In the genomic region with DNA sequence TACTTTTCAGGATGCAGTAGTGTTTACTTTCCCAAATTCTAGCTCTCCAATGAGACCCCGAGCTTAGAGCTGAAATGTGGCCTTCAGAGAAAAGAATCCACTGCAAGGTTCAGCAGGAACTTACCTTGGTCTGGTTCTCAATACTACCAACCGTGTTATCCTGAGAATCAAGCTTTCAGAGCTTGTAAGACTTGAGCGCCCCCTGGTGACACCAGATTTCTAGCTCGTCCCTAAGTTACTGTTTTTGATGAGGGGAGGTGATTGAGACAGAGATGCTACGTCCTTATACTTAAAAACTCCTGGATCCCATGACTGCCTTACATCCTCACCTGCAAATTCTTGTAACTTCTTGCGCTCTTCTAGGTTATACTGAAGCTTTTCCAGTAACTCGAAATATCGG, we compare ENCODE assay signal across 9 mouse cellular contexts. TPM values are rescaled to one million over a fixed set of nuclear protein-coding genes. Genes with fewer than 3 reads are reported as not detected.
DNase-seq lines count a peak whose midpoint lies in the region; ATAC-seq and TF ChIP-seq lines count a peak whose summit lies in the region.
"Had no signal": no experiment of that assay in that cellular context is flagged by ENCODE, and none has a peak within 500 bp of the region (broad histone marks: within the 10 kb centered on the region; RNA-seq: fewer than 3 reads in every experiment).

No protein-coding gene starts in this region.

- DNase-seq in 3T3-L1 (ENCODE audit: low read depth, low spot score) (peak; percentile 93), ES-CJ7 (ENCODE audit: low read depth, low spot score) (peak; percentile 84)
- DNase-seq in c-Kit-positive CD71-positive TER-119-positive erythroid progenitor cells, embryonic 14.5 days (ENCODE audit: low spot score), result peak; percentile 75
- peak; percentile 39 to 75 for DNase-seq in frontal cortex, postnatal 10 days (ENCODE audit: low spot score in 2 of 2)
- DNase-seq in kidney, postnatal 25 days, result peak; percentile 83 to 92
- DNase-seq in liver, postnatal 0 days, result peak; percentile 82
- DNase-seq in right cerebral cortex, postnatal 10 days (ENCODE audit: low spot score in 2 of 2), result peak; percentile 74 to 90
- peak; percentile 81 for DNase-seq in urinary bladder, postnatal 25 days (ENCODE audit: low spot score)

- TF ChIP-seq CTCF in liver, postnatal 0 days (IDR thresholded peaks at IDR 0.05; ENCODE audit: low read depth), result peak; percentile 83

- no peak overlapping the region for H3K4me3 ChIP-seq in liver, postnatal 0 days (ENCODE audit: low read depth, low read length)

- no peaks in the 10 kb centered on the region for H3K27me3 ChIP-seq in liver, postnatal 0 days (ENCODE audit: insufficient read depth, low read length)

- H3K9ac ChIP-seq in liver, postnatal 0 days (replicated peaks), result no peak overlapping the region

- no peak for TF ChIP-seq EP300 in liver, postnatal 0 days (IDR thresholded peaks at IDR 0.05; ENCODE audit: low read depth)

- no peaks in the 10 kb centered on the region for H3K4me1 ChIP-seq in liver, postnatal 0 days (ENCODE audit: insufficient read depth)

- H3K4me2 ChIP-seq in liver, postnatal 0 days (ENCODE audit: low read depth, low read length), result no peak overlapping the region

- no peak for ATAC-seq in liver, postnatal 0 days

- H3K27ac ChIP-seq in liver, postnatal 0 days (ENCODE audit: low read depth), result no peak overlapping the region

- H3K36me3 ChIP-seq in liver, postnatal 0 days (replicated peaks; ENCODE audit: insufficient read depth, low read length), result no peaks in the 10 kb centered on the region

- H3K9me3 ChIP-seq in liver, postnatal 0 days (ENCODE audit: low read length), result no peaks in the 10 kb centered on the region

- WGBS in liver, postnatal 0 days (ENCODE audit: insufficient replicate concordance), result 16% methylated on average over 8 of the region's 8 CpGs

RNA-seq across cellular contexts. Expression of a gene that starts 9.7 kb away (rescaled TPM):
- not detected in 2 replicates for polyA plus RNA-seq in liver, postnatal 0 days (2015; fragmentation: Nextera tagmentation; extraction: Ambion mirVana)
- polyA plus RNA-seq: stomach, embryonic 16.5 days had no signal

RNA-seq across cellular contexts. Expression of a gene that starts 17.0 kb away (rescaled TPM):
- 231 and 233 TPM in 2 replicates for polyA plus RNA-seq in liver, postnatal 0 days (2015; fragmentation: Nextera tagmentation; extraction: Ambion mirVana)

RNA-seq across cellular contexts. Expression of a gene that starts 17.0 kb away (rescaled TPM):
- polyA plus RNA-seq in liver, postnatal 0 days (2015; fragmentation: Nextera tagmentation; extraction: Ambion mirVana), result 1.5 TPM in 2 replicates

RNA-seq across cellular contexts. Expression of a gene that starts 39.1 kb away (rescaled TPM):
- 0.54 and 0.68 TPM in 2 replicates for polyA plus RNA-seq in liver, postnatal 0 days (2015; fragmentation: Nextera tagmentation; extraction: Ambion mirVana)

RNA-seq across cellular contexts. Expression of a gene that starts 41.4 kb away (rescaled TPM):
- polyA plus RNA-seq in liver, postnatal 0 days (2015; fragmentation: Nextera tagmentation; extraction: Ambion mirVana), result 2.3 and 3.5 TPM in 2 replicates
